Mouse (Mus musculus) G1E (cell line): Measurements from ENCODE around the gene Tbx1.

Experiments
- CTCF ChIP-seq: IDR thresholded peaks from 2 replicates; pipeline ENCODE4 v1.5.1; 2012; ENCODE audit warnings: low read depth, low read length, inconsistent platforms, mixed read lengths
- GATA1 ChIP-seq: IDR thresholded peaks from 2 replicates; pipeline ENCODE4 v1.6.1; 2012; ENCODE audit warnings: borderline replicate concordance, low read length, inconsistent platforms, mixed read lengths
- GATA2 ChIP-seq: IDR thresholded peaks from 2 replicates; pipeline ENCODE4 v1.6.1; 2012; ENCODE audit warnings: low read depth, low read length, inconsistent platforms, borderline replicate concordance
- POLR2AphosphoS5 ChIP-seq: IDR thresholded peaks from 2 replicates; pipeline ENCODE4 v1.6.1; 2012; ENCODE audit warnings: low read depth, low read length, inconsistent platforms; ENCODE audit not compliant: insufficient replicate concordance
- TAL1 ChIP-seq: conservative IDR thresholded peaks from 2 replicates; pipeline ENCODE4 v1.6.1; 2012; ENCODE audit warnings: low read depth, low read length, inconsistent platforms, mixed read lengths

GRCm38 (mm10) chr16:18581050-18581622, 9.3 kb downstream of the Tbx1 start:
- TF ChIP-seq CTCF (no peak), GATA1 (no peak), TAL1 (no peak), POLR2AphosphoS5 (no peak), GATA2 (no peak)
